Mouse (Mus musculus): ENCODE measurements around the gene Jade2.
A peak's percentile ranks its signal among the peaks of the same experiment; 100 is the strongest.

Jade2 gene

GRCm38 (mm10) chr11:51857818-51858527 lies 520 bp upstream of the Jade2 start:
- peak; percentile 80 for DNase-seq (ENCODE audit: low read depth, low spot score)

GRCm38 (mm10) chr11:51856616-51857080 lies 805 bp downstream of the Jade2 start:
- no peak for DNase-seq (ENCODE audit: low read depth, low spot score)

GRCm38 (mm10) chr11:51855818-51856615 lies 1.4 kb downstream of the Jade2 start:
- DNase-seq (ENCODE audit: low read depth, low spot score) = peak; percentile 89

- peak; percentile 92 for DNase-seq (ENCODE audit: low read depth, low spot score)
Observed at GRCm38 (mm10) chr11:51854981-51855817, 2.3 kb downstream of the Jade2 start.

- DNase-seq (ENCODE audit: low read depth, low spot score) = no peak
Observed at GRCm38 (mm10) chr11:51852595-51852994, 4.9 kb downstream of the Jade2 start.

GRCm38 (mm10) chr11:51852091-51852521 lies 5.3 kb downstream of the Jade2 start:
- DNase-seq (ENCODE audit: low read depth, low spot score) = no peak

GRCm38 (mm10) chr11:51850741-51851330 lies 6.6 kb downstream of the Jade2 start:
- no peak for DNase-seq (ENCODE audit: low read depth, low spot score)

- no peak for DNase-seq (ENCODE audit: low read depth, low spot score)
Observed at GRCm38 (mm10) chr11:51848324-51848723, 9.1 kb downstream of the Jade2 start.

GRCm38 (mm10) chr11:51847902-51848301 lies 9.6 kb downstream of the Jade2 start:
- DNase-seq (ENCODE audit: low read depth, low spot score) = no peak

GRCm38 (mm10) chr11:51845981-51846883 lies 11.2 kb downstream of the Jade2 start:
- no peak for DNase-seq (ENCODE audit: low read depth, low spot score)

GRCm38 (mm10) chr11:51844529-51845098 lies 12.8 kb downstream of the Jade2 start:
- DNase-seq (ENCODE audit: low read depth, low spot score) = no peak

GRCm38 (mm10) chr11:51843898-51844297 lies 13.6 kb downstream of the Jade2 start:
- DNase-seq (ENCODE audit: low read depth, low spot score) = peak; percentile 64

GRCm38 (mm10) chr11:51843168-51843567 lies 14.3 kb downstream of the Jade2 start:
- DNase-seq (ENCODE audit: low read depth, low spot score) = no peak

GRCm38 (mm10) chr11:51841149-51841548 lies 16.3 kb downstream of the Jade2 start:
- peak; percentile 16 for DNase-seq (ENCODE audit: low read depth, low spot score)

GRCm38 (mm10) chr11:51840657-51841056 lies 16.8 kb downstream of the Jade2 start:
- DNase-seq (ENCODE audit: low read depth, low spot score) = no peak

- DNase-seq (ENCODE audit: low read depth, low spot score) = no peak
Observed at GRCm38 (mm10) chr11:51839973-51840372, 17.5 kb downstream of the Jade2 start.

- no peak for DNase-seq (ENCODE audit: low read depth, low spot score)
Observed at GRCm38 (mm10) chr11:51839106-51839505, 18.3 kb downstream of the Jade2 start.

- DNase-seq (ENCODE audit: low read depth, low spot score) = no peak
Observed at GRCm38 (mm10) chr11:51837164-51838153, 20.0 kb downstream of the Jade2 start.

GRCm38 (mm10) chr11:51836506-51836905 lies 20.9 kb downstream of the Jade2 start:
- DNase-seq (ENCODE audit: low read depth, low spot score) = no peak
